Comparison of ENCODE assay signal across 26 mouse cellular contexts in the genomic region with DNA sequence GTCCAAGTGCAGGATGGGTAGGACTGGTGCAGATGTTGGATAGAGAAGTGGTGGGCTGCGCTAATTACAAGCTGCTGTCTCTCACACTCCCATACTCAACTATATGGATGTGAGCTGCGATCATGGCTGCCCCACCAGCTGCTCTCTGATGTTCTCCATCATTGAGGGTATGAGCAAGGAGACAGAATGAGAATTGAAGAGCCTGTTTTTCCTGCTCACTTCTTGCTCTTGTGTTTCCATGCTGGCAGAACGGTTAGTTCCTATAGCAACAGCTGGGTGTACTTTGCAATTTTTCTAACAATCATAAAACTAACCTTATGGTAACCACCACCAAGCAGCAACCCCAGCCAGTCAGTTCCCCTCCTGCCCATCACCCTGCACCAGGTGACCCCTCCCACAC.
"Had no signal": no experiment of that assay in that cellular context is flagged by ENCODE, and none has a peak within 500 bp of the region (broad histone marks: within the 10 kb centered on the region; RNA-seq: fewer than 3 reads in every experiment).

No protein-coding gene starts in this region.

- H3K9me3 ChIP-seq: hindbrain, embryonic 10.5 days; hindbrain, embryonic 12.5 days; intestine, embryonic 15.5 days; limb, embryonic 12.5 days; liver, embryonic 13.5 days; liver, embryonic 15.5 days had no signal

- H3K4me1 ChIP-seq: hindbrain, embryonic 10.5 days; hindbrain, embryonic 12.5 days; intestine, embryonic 15.5 days; limb, embryonic 12.5 days; liver, embryonic 13.5 days; liver, embryonic 15.5 days had no signal

- H3K4me2 ChIP-seq: heart, embryonic 11.5 days; hindbrain, embryonic 12.5 days; hindbrain, embryonic 14.5 days; intestine, embryonic 15.5 days; limb, embryonic 12.5 days; liver, embryonic 11.5 days; liver, embryonic 13.5 days; liver, embryonic 15.5 days had no signal

- H3K27ac ChIP-seq: gastrocnemius, adult 2 months; heart, adult 2 months; hindbrain, embryonic 10.5 days; hindbrain, embryonic 12.5 days; hindbrain, embryonic 14.5 days; intestine, embryonic 15.5 days; layer of hippocampus, adult 2 months; left cerebral cortex, adult 2 months; limb, embryonic 12.5 days; liver, embryonic 13.5 days; liver, embryonic 15.5 days had no signal

- DNase-seq: gastrocnemius, adult 2 months; gastrocnemius, postnatal 10 days; gastrocnemius, postnatal 25 days; heart, adult 2 months; heart, postnatal 10 days; heart, postnatal 4 days; kidney, adult 18-20 months; kidney, adult 8-10 months; kidney, postnatal 10 days; kidney, postnatal 25 days; kidney, postnatal 4 days; liver; liver, embryonic 13.5 days had no signal

- H3K9ac ChIP-seq: hindbrain, embryonic 12.5 days; hindbrain, embryonic 14.5 days; intestine, embryonic 15.5 days; limb, embryonic 12.5 days; liver, embryonic 13.5 days; liver, embryonic 15.5 days had no signal

- H3K4me3 ChIP-seq: gastrocnemius, adult 2 months; heart, adult 2 months; hindbrain, embryonic 10.5 days; hindbrain, embryonic 12.5 days; intestine, embryonic 15.5 days; layer of hippocampus, adult 2 months; left cerebral cortex, adult 2 months; limb, embryonic 12.5 days; liver, embryonic 13.5 days; liver, embryonic 15.5 days had no signal

- H3K27me3 ChIP-seq: hindbrain, embryonic 12.5 days; intestine, embryonic 15.5 days; limb, embryonic 12.5 days; liver, embryonic 13.5 days; liver, embryonic 15.5 days had no signal

- H3K36me3 ChIP-seq: hindbrain, embryonic 10.5 days; hindbrain, embryonic 12.5 days; intestine, embryonic 15.5 days; limb, embryonic 12.5 days; liver, embryonic 13.5 days; liver, embryonic 15.5 days had no signal

- ATAC-seq: hindbrain, embryonic 16.5 days; inflammation-experienced regulatory T-cells, adult 6 months; intestine, embryonic 15.5 days; intestine, postnatal 0 days had no signal
